Mouse (Mus musculus) heart, embryonic 15.5 days (tissue): ENCODE measurements around the gene Ppp1r17. TPM values are rescaled to one million over a fixed set of nuclear protein-coding genes. Genes with fewer than 3 reads are reported as not detected.

Source experiments
- ATAC-seq: fragments of 200-750 bp; cut with Nextera tagmentation; replicated peaks from 2 replicates; pipeline ENCODE4 v1.8.0; 2017; ENCODE audit warnings: low read depth, moderate TSS enrichment; ENCODE audit not compliant: insufficient number of reproducible peaks, insufficient read depth, low FRiP score
- H3K27ac ChIP-seq: fragments of 300-500 bp; sonication (generic); 2 replicates; pipeline ENCODE4 v1.5.1; 2015; ENCODE audit warnings: mild to moderate bottlenecking, inconsistent platforms
- H3K27me3 ChIP-seq: fragments of 300-500 bp; sonication (generic); 2 replicates; pipeline ENCODE4 v1.6.1; 2015; ENCODE audit warnings: inconsistent platforms
- H3K36me3 ChIP-seq: fragments of 300-500 bp; sonication (generic); 2 replicates; pipeline ENCODE4 v1.6.1; 2015; ENCODE audit warnings: mild to moderate bottlenecking, inconsistent platforms
- H3K4me1 ChIP-seq: fragments of 300-500 bp; sonication (generic); replicated peaks from 2 replicates; pipeline ENCODE4 v1.6.1; 2015; ENCODE audit warnings: inconsistent platforms
- H3K4me2 ChIP-seq: fragments of 300-500 bp; sonication (generic); 2 replicates; pipeline ENCODE4 v1.6.1; 2015; ENCODE audit warnings: inconsistent platforms, mild to moderate bottlenecking, moderate library complexity
- H3K4me3 ChIP-seq: fragments of 300-500 bp; sonication (generic); 2 replicates; pipeline ENCODE4 v1.5.1; 2015; ENCODE audit warnings: mild to moderate bottlenecking, inconsistent platforms
- H3K9ac ChIP-seq: fragments of 300-500 bp; sonication (generic); 2 replicates; pipeline ENCODE4 v1.6.1; 2015; ENCODE audit warnings: mild to moderate bottlenecking, inconsistent platforms
- H3K9me3 ChIP-seq: fragments of 300-500 bp; sonication (generic); replicated peaks from 2 replicates; pipeline ENCODE4 v1.6.1; 2016; ENCODE audit warnings: inconsistent platforms
- WGBS: fragments of 180-500 bp; shearing (Covaris S2); methylation state at CpG from one replicate; pipeline ENCODE4 v1.1.7; 2015; ENCODE audit warnings: mixed read lengths; 5-methylcytosine and 5-hydroxymethylcytosine counted together
- polyA plus RNA-seq: library from polyadenylated mRNA; unstranded; fragments of >200 nt; fragmentation: Nextera tagmentation; extraction: Ambion mirVana; gene quantifications from 2 replicates; pipeline ENCODE4 v1.2.1, GENCODE M21; 2015

Ppp1r17 gene
- polyA plus RNA-seq, 1 experiment from 2014 or later = 2.9 TPM

- WGBS = 70% methylated on average over 4 of the region's 4 CpGs
These were observed 22.3 kb downstream of the Ppp1r17 start for GRCm38 (mm10) chr6:56039476-56040055.

GRCm38 (mm10) chr6:56044270-56044669 lies 27.0 kb downstream of the Ppp1r17 start:
- Histone ChIP-seq H3K4me1 (no peaks in the 10 kb centered on the region), H3K36me3 (no peaks in the 10 kb centered on the region), H3K9ac (no peak overlapping the region), H3K27me3 (no peaks in the 10 kb centered on the region), H3K4me2 (no peak overlapping the region), H3K27ac (no peak overlapping the region), H3K4me3 (no peak overlapping the region), H3K9me3 (no peaks in the 10 kb centered on the region)
- 68% methylated on average over 5 of the region's 5 CpGs for WGBS
- ATAC-seq = no peak

More at GRCm38 (mm10) chr6:56039476-56040055, 22.3 kb downstream of the Ppp1r17 start:
- Histone ChIP-seq H3K4me1 (no peaks in the 10 kb centered on the region), H3K36me3 (no peaks in the 10 kb centered on the region), H3K9ac (no peak overlapping the region), H3K27ac (no peak overlapping the region), H3K27me3 (no peaks in the 10 kb centered on the region), H3K4me2 (no peak overlapping the region), H3K4me3 (no peak overlapping the region), H3K9me3 (no peaks in the 10 kb centered on the region)
- no peak for ATAC-seq

GRCm38 (mm10) chr6:56044716-56045115 lies 27.4 kb downstream of the Ppp1r17 start:
- ATAC-seq = no peak
- no peak overlapping the region for H3K9ac ChIP-seq
- H3K4me2 ChIP-seq = no peak overlapping the region
- H3K27me3 ChIP-seq = no peaks in the 10 kb centered on the region
- no peaks in the 10 kb centered on the region for H3K9me3 ChIP-seq
- no peak overlapping the region for H3K27ac ChIP-seq
- H3K4me3 ChIP-seq = no peak overlapping the region
- WGBS = 83% methylated on average over 1 of the region's 1 CpGs
- no peaks in the 10 kb centered on the region for H3K36me3 ChIP-seq
- no peaks in the 10 kb centered on the region for H3K4me1 ChIP-seq

GRCm38 (mm10) chr6:56048580-56048979 lies 31.3 kb downstream of the Ppp1r17 start:
- Histone ChIP-seq H3K27me3 (no peaks in the 10 kb centered on the region), H3K9me3 (no peaks in the 10 kb centered on the region), H3K36me3 (no peaks in the 10 kb centered on the region), H3K4me3 (no peak overlapping the region), H3K4me2 (no peak overlapping the region), H3K27ac (no peak overlapping the region), H3K4me1 (no peaks in the 10 kb centered on the region), H3K9ac (no peak overlapping the region)
- 87% methylated on average over 3 of the region's 3 CpGs for WGBS
- no peak for ATAC-seq

DNA sequence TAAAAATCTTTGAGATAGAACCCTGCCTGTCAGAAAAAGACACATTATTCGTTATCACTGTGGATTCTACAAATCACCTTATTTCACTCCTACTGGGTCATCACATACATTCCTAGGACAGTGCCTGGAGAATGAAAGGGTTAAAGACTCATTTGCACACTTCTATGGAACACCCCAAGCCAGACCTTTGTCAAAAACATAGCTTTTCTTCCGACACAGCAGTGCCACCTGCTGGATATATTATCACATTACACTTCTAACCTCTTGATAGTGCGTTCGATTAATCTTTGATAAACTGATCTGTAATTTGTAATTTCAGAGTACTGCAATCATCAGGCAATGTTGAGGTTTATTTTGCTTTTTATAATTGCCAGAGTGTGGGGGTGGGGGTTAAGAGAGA lies 31.8 kb downstream of the Ppp1r17 start:
- ATAC-seq = no peak
- no peak overlapping the region for H3K27ac ChIP-seq
- WGBS = 26% methylated on average over 4 of the region's 4 CpGs
- no peaks in the 10 kb centered on the region for H3K27me3 ChIP-seq
- H3K36me3 ChIP-seq = no peaks in the 10 kb centered on the region
- H3K4me3 ChIP-seq = no peak overlapping the region
- H3K9ac ChIP-seq = no peak overlapping the region
- H3K4me2 ChIP-seq = no peak overlapping the region
- no peaks in the 10 kb centered on the region for H3K9me3 ChIP-seq
- H3K4me1 ChIP-seq = no peaks in the 10 kb centered on the region

- H3K36me3 ChIP-seq = no peaks in the 10 kb centered on the region
- H3K4me1 ChIP-seq = no peaks in the 10 kb centered on the region
- no peak overlapping the region for H3K4me2 ChIP-seq
- ATAC-seq = no peak
- H3K4me3 ChIP-seq = no peak overlapping the region
- no peak overlapping the region for H3K9ac ChIP-seq
- no peaks in the 10 kb centered on the region for H3K9me3 ChIP-seq
- H3K27me3 ChIP-seq = no peaks in the 10 kb centered on the region
- no peak overlapping the region for H3K27ac ChIP-seq
These were observed 46.4 kb downstream of the Ppp1r17 start for GRCm38 (mm10) chr6:56063736-56064135.

- no peaks in the 10 kb centered on the region for H3K9me3 ChIP-seq
- no peaks in the 10 kb centered on the region for H3K36me3 ChIP-seq
- H3K27me3 ChIP-seq = no peaks in the 10 kb centered on the region
- no peak overlapping the region for H3K4me2 ChIP-seq
- H3K9ac ChIP-seq = no peak overlapping the region
- ATAC-seq = 0 out of 2 replicates have a peak, but pooled peaks have one; percentile 10
- no peaks in the 10 kb centered on the region for H3K4me1 ChIP-seq
- H3K27ac ChIP-seq = no peak overlapping the region
- WGBS = 35% methylated on average over 5 of the region's 5 CpGs
- no peak overlapping the region for H3K4me3 ChIP-seq
These were observed 49.5 kb downstream of the Ppp1r17 start for GRCm38 (mm10) chr6:56066632-56067282.

GRCm38 (mm10) chr6:56068516-56068915 lies 51.2 kb downstream of the Ppp1r17 start:
- no peak for ATAC-seq
- Histone ChIP-seq H3K9ac (no peak overlapping the region), H3K4me2 (no peak overlapping the region), H3K27ac (no peak overlapping the region), H3K4me1 (no peaks in the 10 kb centered on the region), H3K36me3 (no peaks in the 10 kb centered on the region), H3K27me3 (no peaks in the 10 kb centered on the region), H3K9me3 (no peaks in the 10 kb centered on the region), H3K4me3 (no peak overlapping the region)

GRCm38 (mm10) chr6:56076378-56076805 lies 59.1 kb downstream of the Ppp1r17 start:
- no peak for ATAC-seq
- Histone ChIP-seq H3K4me2 (no peak overlapping the region), H3K9ac (no peak overlapping the region), H3K9me3 (no peaks in the 10 kb centered on the region), H3K4me3 (no peak overlapping the region), H3K36me3 (no peaks in the 10 kb centered on the region), H3K27me3 (no peaks in the 10 kb centered on the region), H3K4me1 (no peaks in the 10 kb centered on the region), H3K27ac (no peak overlapping the region)
- 36% methylated on average over 4 of the region's 4 CpGs for WGBS

Other genes with a start within 250 kb of the Ppp1r17 start
- not detected in 2 replicates for gene Itprid1, start 180.6 kb upstream of the Ppp1r17 start, polyA plus RNA-seq